Mouse (Mus musculus) cerebellum, postnatal 25 days (tissue): ENCODE results near the gene Ints7.

Source experiments
- DNase-seq, 2 experiments: peaks; one replicate each; pipeline ENCODE4 v3.0.0; 2021; ENCODE audit warnings: mixed read lengths in 2 of 2

Ints7 gene

DNA sequence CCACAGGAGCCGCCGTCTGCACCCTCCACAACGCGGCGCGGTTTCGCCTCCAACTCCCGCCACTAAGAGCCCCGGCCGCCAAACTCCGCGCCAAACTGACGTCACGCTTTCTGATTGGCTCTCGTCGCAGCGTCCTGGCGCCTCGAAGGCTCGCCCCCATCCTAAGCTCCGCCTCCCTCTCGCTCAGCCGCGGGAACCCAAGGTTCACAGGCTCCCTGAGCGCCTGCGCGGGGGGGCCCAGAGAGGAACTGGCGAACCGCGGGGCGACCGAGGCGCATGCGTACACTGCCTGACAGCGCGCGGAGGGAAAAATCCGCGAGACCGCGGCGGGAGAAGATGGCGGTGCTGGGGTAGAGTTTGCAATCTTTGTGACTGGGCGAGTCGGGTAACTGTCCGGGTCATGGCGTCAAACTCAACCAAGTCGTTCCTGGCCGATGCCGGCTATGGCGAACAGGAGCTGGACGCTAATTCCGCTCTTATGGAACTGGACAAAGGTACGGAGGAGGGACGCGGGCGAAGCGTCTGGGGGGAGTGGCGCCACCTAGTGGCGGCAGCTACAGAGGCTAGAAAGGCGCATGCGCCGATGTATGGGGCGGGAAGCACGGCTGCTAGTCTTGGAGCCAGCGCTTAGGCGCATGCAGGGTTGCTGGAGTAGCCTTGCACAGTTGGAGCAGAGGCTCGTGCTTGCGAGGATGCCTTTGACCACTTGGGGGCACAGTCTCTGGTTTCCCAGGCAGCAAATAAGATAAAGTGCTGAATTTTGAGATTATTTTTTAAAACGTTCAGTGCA is at the start of gene Ints7, which contains the start of gene Dtl:
Gene Ints7 (plus strand): TSS at position 179 of the 790 bp plus-strand sequence.
Gene Dtl (minus strand): TSS at position 87 of the 790 bp plus-strand sequence.
- peak; percentile 99 to 100 for DNase-seq

DNA sequence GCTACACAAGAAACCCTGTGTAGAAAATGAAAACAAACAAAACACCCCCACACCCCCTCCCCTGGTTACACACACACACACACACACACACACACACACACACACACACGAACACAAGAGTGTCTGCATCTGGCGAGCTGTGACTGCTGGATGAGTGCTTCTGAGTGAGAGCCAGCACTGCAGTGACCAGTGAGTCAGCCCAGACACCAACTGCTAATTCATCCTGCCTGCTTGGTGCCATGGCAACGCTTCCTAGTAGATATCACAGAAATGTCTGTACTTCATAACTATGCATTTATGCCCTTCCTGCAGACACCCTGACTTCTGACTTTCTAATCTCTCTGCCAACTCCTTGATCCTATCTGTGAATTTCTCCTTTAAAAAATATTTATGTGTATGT is 48.3 kb upstream of the Ints7 start:
- no peak for DNase-seq

DNA sequence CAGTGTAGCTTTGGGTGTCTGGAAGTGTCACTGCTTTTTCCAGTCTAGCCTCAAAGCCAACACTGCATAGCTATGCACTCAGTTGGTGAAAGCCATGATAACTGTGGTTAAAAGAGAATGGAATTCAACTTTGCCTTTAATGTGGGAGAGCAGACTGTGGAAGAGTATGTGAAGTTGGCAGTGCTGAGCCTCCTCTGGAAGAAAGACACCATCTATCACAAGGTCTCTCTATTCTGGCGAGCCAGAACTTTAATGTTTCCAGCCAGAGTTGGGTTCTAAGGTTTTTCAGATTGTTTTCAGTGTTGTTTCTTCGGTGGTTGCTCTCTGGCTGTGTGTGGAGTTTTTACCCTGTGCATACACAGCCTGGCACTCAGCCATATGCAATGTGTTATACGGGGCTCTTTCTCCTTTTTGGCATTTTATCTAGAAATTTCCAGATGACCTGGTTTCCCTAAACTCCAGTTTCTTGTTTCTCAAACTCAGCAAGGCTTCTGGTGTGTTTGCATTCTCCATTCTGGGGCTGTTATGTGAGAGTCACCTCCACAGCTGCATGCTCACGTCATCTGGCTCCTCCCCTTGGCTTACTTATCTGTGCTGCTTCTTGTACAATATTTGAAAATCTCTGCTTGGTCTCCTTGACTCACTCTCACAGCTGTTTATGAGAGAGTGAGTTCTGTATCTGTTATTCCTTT is 47.4 kb upstream of the Ints7 start:
- DNase-seq: peak in 1 of 2 experiments; percentile 29

DNA sequence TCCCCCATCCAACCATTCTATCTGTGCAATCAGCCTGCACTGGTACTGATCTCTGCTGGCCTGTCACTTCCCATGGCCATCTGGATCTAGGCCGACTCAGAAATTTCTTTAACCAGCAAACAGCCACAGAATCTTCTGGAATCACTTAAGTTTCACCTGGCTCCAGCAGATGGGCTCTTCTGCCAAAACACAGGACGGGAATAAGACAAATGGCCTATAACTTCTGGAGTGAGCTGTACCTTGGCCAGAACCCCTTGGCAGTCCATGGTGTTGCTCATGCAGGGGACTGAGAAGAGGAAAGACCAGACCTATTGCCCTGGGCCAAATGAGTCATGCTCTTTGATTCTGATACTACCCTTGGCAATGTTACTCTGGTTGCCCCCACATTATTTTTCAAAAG is 46.0 kb upstream of the Ints7 start:
- peak in 1 of 2 experiments; percentile 17 for DNase-seq

DNA sequence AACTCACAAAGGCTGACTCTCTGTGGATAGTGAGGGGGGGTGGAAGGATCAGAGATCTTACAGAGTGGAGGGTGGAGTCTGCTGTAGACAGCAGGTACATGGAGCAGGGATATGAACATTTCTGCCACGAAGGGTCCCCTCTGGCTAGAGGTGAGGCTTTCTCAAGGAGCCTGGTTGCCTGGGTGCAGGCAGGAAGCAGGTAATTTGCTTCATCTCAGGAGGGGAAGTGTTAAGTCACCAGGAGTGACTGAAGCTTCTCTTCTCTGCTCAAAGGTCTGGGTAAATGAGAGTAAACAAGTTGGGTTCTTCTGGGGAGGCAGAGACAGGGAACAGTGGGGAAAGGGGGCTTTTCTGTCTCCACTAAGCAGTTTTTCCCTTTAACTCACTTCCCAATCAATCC is 44.4 kb upstream of the Ints7 start:
- no peak for DNase-seq

DNA sequence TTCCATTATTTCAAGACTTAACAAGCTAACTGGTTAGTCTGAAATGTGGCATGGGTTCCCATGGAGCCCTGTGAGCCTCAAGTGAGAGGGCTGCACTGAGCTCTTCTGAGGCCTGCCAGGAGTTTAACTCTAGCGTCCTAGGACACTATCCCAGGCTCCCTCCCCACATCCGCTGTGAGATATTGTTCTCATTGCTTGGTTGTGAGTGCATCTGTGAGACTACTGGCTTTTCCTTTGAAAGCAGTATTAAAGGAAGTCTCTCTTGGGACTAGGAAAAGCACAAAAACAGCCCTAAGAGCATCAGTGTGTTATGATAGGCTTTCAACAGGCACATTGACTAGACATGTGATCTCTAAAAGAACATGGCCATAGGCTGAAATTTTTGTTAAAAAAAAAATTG is 40.5 kb upstream of the Ints7 start:
- no peak for DNase-seq

DNA sequence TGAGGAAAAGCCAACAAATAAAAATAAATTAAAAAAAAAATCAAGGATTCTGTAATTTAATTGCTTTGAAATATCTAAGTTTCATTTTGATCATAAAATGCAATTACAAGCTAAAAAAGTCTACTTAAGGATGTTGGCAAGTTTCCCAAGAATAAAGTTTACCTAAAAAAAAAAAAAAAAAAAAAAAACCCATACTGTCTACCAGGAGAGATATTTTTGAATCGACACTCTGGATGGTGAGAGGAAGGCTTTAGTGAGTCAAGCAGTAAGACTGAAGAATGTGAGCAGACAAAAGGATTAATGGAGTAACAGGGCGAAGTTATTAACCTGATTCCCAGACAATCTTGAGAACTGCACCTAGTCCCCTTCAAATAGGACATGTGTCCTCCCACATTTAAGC is 35.1 kb upstream of the Ints7 start:
- no peak for DNase-seq

DNA sequence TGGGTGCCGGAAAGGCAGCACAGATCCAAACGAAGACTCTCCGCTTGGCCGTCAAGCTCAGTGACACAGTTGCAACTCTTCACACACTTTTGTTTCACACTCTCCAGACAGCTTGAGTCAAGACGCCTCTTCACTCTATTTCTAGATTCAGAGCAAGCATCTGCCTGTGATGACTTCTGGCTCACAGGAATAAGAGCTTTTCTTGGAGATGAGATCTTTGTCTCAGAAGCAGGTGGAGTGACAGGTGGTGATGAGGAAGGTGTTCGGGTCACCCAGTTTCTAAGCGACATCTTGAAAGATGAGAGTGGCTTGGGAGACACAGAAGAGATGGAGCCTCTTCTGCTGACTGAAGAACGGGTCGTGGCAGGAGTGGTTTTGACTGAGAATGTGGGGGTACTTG is 34.4 kb upstream of the Ints7 start:
- no peak for DNase-seq

DNA sequence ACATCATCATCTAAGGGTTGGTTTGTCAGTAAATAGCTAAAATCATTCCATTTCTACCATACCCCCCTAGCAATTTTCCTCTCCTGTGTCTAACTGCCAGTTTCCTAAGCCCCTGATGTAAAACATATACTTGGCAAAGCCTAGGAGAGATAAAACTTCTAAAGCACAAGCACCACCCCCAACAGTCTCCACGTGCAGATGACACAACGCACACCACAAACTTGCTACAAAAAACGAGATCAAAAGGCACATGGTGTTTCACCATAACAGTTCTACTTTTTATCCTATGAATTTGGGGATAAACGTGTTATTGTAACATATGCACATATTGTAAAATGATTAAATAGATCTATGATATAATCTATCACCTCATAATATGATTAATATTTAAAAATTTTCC is 33.8 kb upstream of the Ints7 start:
- no peak for DNase-seq

DNA sequence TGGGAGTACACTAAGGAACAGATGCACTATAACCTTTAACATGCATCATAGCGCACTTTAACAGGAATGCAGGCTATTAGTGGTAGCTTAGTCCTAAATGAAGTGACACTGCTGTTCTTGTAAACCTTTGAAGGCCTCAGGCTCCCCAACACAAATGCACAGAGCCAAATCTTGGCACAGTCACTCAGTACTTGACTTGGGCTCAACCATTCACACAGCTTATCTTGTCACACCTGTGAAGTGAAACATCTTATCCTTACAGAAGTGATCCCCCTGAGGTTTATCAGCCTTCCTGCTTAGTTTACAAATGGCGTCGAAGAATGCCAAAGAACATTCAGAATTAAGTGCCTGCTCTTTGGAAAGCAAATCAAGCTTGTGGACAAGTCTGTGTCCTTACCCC is 31.7 kb upstream of the Ints7 start:
- DNase-seq: no peak

DNA sequence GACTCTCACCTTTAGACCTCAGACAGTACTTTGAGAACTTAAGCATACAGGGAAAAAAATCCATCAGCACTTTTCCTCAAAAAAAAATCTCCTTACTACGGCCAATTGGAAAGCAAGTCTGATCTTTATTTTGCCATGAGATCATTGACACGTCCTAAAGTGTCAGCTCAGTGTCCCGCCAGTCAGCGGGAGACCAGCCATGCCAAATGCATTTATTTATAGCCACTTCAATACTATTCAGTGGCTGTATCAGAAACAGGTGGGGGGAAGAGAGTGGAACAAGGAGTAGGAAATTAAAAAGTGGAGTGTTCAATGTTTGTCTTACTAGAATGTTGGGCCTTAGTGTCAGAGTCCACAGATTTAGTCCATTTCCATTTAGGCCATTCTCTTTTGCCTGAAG is 24.6 kb upstream of the Ints7 start:
- no peak for DNase-seq

DNA sequence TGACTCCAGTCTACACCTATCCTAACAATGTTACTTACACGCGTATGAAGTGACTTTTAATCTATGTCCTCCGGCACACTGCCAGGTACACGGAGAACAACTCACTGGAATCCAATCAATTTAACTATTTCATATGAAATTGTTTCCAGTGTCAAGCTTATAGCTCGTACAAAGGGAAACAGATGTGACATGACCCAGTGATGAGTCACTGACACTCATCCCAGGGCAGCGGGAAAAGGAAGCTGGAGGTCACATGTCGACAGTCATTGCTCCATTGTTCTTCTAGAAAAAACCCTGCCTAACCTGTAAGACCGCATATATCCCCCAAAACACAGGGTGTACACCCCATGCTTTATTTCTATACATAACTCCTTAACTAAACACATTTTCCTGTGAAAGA is 18.3 kb upstream of the Ints7 start:
- DNase-seq: no peak

DNA sequence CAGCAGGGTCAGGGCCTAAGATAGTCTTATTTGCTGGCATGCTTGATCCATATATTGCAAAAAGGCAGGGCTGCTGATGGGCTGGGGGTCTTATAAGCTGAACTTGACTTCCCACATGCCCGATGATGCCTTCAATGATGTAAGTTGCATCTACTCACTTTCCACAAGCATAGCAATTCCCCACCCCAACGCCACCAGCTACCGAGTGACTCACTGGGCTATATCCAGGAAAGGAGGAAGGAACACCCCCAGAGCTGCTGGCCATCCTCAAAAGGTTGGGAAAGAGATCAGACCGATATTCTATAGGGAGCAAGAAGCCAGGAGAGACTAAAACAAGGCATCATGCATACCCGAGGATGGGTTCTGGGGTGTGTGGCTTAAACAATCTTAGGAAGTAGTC is 15.7 kb upstream of the Ints7 start:
- DNase-seq: no peak

DNA sequence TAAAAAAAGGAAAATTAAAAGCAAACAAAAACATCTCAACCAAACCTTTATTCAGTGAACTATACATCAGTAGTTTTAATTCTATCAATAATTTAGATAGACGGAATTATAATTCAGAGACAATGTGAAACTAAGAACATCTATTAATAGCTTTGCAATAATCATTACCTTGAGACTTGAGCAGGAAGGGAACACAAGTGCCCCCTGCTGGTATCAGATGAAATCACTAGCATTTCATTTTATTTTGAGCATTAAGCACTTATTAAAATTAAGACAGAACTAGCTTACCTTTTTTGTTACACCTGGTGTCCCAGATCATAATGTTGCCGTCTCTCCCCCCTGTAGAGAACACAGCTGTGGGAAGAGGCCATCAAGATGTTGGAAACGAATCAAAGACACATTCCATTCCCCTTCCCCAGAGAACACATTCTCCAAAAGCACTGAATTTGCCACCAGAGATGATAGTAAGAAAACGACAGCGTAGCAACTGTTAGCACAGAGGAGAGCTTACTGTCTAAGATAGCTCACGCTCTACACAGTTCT is 12.5 kb upstream of the Ints7 start:
- DNase-seq: peak; percentile 22 to 57

DNA sequence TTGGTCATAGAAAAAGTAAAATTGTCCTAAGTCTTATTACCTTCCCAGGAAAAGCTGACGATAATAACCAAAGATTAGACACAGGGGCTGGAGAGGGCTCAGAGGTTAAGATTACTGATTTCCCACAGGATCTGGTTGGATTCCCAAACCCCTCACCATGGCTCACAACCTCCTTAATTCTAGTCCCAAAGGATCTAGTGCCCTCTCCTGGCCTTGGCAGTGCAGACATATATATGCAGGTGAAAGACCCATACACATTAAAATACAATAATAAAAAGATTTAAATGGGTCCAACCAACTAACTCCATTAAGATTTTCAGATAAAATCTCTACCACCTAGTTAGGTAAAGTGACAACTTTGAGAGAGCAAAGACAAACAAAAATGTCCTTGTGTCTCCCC is 7.6 kb upstream of the Ints7 start:
- DNase-seq: peak in 1 of 2 experiments; percentile 32

DNA sequence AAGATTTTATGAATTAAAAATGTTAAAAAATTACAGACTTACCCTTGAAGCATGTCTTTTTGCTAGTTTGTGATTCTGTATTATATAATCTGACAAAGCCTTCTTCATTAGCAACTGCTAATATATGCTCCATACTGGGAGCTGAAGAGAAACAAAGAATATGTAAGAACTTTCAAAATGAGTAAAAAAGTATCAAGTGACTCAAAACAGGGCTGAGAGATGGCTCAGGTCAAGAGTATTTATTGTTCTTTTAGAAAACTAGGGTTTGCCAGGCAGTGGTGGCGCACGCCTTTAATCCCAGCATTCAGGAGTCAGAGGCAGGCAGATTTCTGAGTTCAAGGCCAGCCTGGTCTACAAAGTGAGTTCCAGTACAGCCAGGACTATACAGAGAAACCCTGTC is 5.8 kb upstream of the Ints7 start:
- DNase-seq: no peak

DNA sequence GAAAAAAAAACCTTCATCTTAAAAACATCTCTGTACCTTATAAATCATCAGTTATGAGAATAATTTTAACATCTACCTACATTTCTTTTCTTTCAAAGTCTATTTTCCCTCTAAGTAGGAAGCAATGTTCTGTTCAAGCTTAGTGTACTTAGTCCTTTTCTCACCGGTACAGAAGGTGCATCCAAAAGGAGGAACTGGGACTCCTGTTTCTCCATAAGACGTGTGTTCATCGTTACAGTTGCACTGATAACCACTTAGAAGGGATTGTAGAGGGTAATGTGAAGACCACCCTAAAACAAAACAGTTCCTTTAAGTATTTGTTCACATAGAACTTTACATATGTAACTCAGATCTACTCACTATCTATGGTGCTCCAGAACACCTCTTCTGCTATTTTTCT is 5.0 kb upstream of the Ints7 start:
- DNase-seq: no peak

DNA sequence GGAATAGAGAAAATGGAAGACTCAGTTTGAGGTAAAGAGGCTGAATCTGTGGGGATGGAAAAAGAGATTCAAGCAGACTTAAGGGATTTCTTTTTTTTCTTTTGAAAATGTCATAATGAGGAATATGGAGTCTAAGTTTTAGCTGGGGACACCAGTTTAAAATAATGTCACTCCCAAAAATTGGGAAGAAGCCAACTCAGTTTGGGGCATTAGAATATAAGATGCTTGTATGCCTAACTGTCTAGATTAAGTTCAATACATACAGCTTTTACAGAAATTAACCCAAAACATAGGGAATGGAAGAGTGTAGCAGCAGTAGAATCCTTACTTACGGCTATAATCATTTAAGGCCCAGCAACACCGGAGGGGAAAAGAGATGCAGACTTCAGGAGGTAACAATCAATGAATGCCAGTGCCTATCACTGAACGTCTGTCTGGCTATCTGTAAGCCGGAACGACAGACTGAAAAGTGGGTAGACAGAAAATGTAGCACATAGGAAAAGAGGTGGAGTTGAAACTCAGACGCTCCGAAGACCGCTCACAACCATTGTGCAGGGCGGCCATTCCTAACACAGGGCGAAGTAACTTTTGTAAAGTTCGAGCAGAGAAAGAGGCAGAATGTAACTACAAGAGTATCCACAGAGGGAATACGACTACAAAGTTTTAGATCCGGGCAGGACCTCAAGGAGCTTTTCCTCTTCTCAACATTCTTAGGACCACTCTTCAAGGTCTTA is 1.4 kb upstream of the Ints7 start:
- DNase-seq: no peak

DNA sequence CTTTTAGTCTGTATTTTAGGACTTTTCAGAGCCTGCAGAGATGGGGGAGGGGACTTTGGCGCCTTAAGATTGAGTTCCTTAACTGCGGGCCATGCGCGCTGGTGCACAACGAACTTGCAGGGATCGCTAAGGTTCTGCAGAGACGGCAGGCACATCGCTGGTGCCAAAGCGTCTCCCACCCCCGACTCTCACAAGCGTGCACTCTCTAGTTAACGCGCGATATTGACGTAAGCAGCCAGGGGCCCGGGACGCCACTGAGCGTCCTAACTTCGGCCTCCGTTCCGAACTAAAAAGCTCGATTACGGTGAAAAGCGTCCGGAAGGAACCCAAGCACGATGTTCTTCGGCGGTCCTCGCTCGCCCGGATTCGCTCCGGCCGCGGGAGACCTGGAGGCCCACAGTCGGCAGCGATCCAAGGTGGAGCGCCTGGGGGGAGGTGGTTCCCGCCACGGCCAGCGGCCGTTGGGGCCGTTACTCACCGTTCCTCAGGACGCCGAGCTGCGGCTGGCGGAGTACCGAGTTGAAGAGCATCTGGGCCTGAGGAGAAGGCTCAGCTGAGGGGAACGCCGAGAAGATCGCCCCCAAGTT is 472 bp upstream of the Ints7 start:
- peak in 1 of 2 experiments; percentile 44 for DNase-seq

DNA sequence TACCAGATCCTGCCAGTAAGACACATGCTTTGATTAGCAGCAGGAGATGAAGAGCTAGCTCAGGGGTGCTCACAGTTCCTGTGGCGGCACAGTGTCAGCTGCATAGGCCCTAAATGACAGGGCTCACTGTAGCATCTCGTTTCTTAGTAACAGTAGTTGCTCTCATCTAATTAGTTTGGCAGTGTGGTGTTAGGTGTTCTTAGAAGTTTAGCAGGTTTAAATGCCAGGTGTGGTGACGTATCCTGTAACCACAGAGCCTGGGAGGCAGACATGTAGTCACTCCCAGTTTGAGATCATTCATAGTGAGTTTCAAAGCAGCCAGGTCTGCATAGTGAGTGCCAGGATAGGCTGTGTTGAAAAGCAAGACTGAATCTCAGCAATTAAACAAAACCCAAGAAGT is 4.1 kb downstream of the Ints7 start:
- no peak for DNase-seq

DNA sequence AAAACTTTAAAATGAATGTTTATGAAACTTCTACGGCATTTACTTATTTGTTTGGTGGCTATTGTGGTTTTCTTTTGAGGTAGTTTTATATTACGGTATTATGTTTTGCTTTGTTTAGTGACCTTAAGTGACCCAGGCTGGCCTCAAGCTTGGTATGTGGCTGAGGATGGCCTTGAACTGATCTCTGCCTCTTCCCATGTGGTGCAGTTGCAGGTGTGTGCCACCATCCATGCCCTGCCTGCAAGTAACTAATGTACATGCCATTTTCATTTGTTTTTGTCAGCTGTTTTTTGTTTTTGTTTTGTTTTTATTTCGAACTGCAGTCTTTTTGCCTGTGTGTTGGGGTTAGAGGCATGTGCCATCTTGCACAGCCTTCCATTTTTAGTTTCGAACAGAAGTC is 6.2 kb downstream of the Ints7 start:
- no peak for DNase-seq

DNA sequence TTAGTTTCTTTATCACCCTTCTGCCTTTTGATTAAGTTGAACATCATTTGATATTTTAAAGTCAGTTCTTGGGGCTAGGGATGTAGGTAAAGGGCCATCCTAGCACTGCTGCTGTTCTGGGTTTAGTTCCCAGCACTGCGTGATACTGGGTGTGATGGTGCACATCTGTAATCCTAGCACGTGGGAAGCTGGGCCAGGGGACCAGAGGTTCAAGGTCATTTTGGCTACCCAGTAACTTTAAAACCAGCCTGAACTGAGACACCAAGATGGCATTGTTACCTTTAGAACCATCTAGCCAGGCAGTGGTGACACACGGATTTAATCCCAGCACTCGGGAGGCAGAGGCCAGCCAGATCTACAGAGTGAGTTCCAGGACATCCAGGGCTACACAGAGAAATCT is 8.4 kb downstream of the Ints7 start:
- DNase-seq: no peak

DNA sequence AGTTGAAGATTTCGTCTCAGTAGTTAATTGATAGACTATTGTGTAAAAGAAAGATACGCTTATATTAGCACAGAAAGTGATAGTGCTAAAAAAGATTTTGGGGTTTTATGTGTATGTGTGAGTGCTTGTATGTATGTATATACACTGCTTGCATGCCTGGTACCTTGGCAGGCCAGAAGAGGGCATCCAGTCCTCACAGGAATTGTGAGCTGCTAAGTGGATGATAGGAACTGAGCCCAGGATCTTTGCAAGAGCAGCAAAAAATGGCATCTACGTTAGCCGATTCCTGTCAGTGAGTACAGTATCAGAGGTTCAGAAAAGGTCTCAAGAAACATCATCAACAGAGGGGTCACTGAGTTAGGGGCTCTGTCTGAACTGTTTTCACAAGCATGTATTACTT is 9.0 kb downstream of the Ints7 start:
- no peak for DNase-seq
